Mouse (Mus musculus) B cell, adult 2 months (primary cell): ENCODE measurements around the gene Kif3b.
A peak's percentile ranks its signal among the peaks of the same experiment; 100 is the strongest.

ENCODE experiments used
- DNase-seq, 2 experiments: peaks; one replicate each; pipeline ENCODE4 v3.0.0; 2022

The Kif3b gene

DNA sequence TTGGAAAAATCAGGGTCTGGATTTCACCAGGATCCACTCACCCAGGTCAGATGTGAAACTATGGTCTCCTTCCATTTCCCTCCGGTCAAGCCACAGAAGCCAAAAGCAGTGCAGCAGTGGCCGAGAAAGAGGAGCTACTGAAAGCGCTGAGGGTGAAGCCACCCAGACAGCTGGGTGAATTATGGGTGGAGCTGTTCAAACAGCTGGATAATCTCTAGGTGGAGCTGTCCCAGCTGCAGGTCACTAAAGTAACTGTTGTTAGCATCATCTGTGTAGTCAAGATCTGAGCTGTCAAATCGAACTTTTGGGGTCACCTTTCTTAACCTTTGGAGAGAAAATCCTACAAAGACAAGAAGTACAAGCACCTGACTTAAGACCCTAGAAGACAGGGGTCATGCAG lies 7.2 kb downstream of the Kif3b start:
- DNase-seq, result no peak

DNA sequence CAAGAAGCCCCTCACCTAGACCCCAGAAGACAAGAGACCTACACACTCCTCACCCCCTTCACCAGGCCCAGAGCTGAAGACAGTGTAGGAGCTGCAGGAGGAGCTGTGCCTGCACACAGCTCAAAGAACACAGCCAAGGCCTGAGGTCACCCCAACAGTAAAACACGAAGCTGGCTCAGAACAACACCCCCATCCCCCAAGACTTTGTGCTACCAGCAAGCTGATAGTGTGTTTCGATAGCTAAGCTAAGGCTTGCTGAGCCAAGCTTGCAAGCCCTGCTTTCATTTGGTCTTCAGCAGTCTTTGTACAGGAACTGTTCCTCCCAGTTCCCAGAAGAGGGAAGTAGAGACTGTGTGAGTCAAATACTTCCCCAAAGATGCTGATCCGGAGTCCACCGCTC lies 7.7 kb downstream of the Kif3b start:
- peak in 1 of 2 experiments; percentile 18 for DNase-seq

DNA sequence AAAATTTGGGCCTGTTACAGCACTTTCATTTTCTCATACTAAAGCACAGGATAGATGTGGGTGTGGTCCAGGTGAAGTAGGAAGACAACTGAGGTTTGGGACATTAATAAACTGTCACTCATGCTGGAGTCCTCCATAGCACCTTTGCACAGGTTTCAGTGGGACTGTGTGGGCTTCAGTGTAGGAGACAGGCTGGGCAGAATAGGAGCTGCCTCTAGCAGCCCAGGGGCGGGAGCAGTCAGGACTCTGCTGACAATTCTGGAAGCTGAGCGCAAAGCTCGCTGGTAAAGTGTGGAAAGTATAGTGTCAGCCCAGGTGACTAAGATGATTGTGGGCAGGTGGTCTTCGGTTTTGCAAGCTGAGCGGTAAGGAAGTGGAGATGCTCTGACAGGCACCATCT lies 9.9 kb downstream of the Kif3b start:
- DNase-seq, result no peak

DNA sequence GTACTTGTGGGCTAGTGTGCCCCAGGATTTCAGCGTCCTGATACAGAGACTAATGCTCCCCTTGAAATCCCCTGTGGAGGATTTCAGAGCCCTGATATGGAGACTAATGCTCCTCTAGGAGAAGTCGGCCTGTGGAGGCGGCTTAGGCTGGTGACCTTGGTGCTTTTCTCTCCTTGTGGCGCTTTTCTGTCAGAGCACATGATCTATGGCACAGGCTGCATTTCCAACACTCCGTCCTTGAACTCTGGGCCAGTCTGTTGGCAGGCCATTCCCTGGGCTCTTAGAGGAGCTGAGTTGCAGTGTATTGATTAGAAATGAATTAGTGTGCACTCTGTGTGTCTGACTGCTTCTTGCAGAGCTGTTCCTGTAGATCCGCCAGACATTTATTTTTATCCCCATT lies 14.0 kb downstream of the Kif3b start:
- DNase-seq, result no peak

DNA sequence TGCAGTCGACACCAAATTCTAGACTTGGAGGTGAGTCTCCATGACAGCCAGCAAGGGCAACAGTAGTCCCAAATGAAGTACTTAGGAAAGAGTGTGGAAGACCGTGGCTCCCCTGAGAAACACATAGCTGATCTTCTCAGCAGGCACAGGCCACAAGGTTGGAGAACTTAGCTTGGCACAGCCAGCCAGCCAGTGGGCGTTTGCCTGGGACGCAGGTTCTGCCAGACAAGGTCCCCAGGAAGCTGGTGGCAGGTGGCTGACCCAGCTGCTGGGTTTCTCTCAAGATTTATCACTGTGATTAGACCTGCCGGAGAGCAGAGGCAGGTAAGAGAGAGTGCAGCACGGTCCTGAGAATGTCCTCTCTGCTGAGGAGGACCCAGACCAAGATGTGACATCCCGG lies 17.4 kb downstream of the Kif3b start:
- no peak for DNase-seq

DNA sequence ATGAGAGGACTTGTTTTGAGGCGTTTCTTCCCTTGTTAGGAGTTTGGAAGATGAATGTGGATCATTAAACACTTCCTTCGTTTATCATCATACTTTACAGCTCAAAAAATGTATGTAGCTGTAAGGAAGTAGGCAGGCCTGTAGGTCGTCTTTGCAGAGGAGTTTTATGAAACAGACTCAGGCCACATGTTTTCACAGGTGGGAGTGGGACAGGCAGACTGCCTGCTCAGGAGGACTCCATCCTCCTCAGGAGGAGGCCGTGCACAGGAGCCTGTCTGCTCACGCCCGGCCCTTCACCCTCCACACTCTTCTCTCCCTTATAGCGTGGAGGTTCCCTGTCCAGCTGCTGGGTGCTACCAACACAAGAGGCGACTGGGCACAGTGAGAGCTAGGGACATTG lies 17.9 kb downstream of the Kif3b start:
- DNase-seq, result no peak

DNA sequence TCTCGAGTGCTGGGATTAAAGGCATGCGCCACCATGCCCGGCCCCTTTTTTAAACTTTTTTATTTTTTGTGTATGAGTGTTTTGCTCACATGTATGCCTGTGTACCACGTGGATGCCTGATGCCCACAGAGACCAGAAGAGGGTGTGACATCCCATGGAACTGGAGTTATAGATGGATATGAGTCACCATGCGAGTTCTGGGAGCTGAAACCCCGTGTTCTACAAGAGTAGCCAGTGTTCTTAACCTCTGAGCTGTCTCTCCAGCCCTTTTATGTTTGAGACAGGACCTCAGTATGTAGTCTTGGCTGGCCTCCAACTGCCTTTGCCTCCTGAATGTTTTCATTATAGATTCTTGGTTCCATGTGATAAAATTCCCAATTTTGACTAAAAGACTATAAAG lies 19.0 kb downstream of the Kif3b start:
- no peak for DNase-seq

DNA sequence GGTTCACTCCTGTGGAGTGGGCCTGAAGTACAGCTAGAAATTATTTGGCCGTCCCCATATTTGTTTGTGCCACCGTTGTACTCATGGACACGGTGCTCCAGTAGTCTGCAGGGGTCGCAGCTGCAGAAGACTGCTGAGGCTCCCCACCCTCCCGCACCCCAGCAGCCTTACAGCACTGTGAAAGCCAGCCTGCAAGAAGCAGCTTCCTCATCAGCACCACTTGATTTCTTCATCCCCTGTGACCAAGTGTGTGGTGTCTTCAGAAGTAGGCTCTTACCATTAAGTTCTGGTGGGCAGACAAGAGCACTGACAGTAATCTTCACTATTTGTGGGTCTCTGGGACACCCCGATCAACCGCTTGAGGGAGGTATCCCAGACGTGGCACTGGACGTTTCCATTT lies 21.7 kb downstream of the Kif3b start:
- DNase-seq, result no peak

DNA sequence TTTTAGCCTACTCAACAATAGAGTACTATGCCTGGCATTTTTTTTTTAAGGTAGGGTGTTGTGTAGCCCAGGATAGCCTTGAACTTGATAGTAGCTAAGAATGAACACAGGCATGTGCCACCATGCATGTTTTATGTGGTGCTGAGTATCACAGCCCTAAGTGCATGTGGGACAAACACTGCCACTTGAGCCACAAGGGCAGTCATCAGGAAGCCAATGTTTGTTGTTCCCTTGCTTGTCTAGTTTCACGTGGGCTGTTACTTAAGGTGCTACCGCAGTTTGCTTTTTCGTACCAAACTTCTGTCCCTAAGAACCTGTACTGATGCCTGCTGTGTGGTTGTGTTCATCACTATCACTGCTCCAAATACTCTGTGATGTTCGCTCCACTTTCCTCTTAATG lies 27.2 kb downstream of the Kif3b start:
- no peak for DNase-seq

DNA sequence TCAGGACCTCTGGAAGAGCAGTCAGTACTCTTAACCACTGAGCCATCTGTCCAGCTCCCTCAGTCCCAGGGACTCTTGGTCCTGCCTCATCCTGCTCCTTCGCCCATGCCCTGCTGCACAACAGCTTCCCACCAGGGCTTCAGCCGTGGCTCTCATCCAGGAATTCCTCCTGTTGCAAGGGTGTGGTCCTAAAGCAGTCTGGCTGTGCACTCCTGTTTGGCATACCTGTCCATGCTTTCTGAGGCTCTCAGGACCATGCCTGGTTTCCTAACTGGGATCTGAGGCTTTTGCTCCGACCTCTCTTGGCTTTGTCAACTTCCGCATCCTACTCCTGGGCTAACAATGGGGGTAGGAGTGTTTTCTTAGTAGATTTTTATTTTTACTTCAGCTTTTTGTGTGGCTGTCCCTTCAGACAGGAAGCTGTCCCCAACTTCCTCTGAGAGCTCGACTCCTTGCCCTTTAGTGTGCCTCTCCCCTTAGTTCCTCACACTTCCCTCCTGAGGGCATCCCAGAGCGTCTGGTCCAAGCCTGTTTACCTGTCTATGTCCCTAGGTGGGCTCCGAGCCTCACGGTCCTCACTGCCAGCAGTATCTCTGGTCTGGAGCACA lies 27.9 kb downstream of the Kif3b start:
- DNase-seq, result no peak

DNA sequence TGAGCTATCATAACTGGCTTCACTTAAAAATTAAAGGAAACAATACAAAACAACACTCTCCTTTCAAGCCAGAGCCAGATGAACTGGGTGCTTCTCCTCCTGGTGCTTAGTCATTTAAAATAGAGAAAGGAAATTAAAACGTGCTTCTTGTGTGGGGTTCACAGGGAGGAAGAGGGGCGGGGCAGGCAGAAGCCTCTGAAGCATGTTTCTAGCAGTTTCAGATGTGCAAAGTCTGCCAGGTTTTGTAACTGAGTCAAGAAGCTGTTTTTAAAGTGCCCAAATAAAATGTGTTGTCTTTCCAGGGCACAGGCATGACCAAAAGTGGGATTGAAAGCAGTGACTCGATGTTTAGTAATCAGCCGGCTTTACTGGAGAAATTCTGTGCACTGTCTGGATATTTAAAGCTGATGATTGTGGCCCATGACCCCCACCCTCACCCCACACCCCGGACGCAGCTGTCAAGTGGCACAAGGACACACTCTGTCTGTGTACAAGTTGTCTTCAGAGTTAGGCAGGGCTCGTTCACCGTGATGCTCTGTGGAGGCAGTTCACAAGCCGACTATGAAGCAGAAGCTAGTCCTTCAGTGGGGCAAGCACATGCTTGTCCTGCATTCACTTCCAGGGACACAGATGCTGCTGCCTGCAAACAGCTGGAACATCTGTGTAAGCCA lies 34.6 kb downstream of the Kif3b start:
- no peak for DNase-seq

DNA sequence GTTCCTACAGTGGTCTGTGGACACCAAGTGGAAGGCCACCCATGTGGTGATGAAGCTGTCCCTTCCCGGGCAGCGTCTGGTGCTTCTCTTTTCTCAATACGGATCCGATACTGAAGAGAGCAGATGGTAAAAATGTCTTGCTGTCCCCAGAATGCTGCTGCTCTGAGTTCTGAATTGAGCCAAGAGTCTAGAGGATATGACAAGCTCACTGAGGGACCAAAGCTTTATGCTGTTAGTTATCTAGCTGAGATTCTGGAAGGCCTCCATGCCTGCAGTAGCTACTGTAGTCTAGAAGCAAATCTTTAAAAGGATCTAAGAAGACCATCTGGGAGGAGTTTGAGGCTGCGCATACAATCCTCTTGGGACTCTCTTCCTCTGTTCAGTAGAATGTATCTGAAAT lies 41.1 kb downstream of the Kif3b start:
- no peak for DNase-seq

DNA sequence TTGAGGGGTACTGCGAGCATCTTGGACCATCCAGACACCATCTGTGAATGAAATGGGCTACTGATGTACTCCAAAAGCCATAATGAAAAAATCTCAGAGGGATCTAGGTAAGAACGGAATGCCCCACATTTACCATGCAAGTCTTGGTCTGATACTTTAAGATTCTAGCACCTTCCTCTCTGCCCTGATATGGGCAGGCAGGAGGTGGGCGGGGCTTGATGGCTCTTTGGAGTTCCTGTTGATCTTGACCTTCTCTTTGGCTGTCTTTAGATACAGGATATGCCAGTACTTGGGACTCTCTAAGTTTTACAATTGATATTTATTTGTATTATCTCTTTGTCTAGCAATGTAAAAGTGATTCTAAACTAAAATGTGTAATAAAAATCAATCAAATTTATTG lies 41.8 kb downstream of the Kif3b start:
- DNase-seq, result peak; percentile 57

DNA sequence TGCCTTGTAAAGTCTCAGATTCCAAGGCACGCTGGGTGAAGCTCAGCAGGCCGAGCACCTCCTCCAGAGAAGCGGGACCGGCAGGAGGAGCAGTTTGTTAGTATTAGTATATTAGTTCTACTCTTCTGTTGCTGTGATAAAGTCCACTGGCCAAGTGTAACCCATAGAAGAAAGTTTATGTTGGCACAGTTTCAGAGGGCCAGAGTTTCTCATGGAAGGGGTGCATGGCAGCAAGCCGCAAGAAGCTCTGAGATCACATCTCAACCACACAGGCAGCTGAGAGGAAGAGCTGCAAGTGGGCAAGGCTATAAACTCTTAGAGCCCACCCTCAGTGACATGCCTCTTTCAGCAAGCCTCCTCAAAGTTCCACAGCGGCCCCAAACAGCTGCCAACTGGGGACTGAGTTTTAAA lies 42.6 kb downstream of the Kif3b start:
- no peak for DNase-seq

DNA sequence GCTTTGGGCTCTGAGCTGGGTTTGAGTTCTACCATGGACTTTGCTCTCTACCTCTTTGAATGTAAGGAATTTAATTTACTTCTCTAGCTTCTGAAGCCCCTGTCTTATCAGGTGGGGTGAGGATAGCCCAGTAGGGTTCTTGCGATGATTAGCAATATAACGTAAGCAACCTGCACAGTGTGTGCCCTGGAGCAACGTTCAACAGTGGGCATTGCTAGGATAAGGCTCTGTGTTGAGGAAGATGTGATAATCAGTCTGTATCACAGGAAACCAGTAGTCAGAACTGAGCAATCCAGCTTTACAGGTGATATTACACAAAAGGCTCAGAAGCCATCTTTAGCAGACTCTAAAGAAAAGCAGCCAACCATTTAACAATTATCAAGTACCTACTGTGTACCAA lies 43.1 kb downstream of the Kif3b start:
- no peak for DNase-seq

DNA sequence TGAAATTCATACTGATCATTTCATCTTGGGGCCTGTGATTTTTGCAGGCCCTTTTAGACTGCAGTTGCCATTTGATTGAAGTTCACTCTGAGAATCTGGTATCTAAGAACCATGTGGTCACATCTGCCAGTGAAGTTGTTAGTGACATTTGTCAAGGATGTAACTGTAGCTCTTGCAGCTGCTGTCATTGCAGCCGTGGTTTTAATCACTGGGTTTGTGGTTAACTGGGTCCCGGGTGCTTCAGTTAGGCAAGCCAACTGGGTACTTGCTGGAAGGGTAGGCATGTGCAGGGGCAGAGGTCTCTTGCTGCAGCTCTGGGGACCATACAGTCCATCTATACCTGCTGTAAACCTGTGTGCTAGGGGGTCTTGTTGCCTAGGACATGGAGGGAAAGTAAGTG lies 44.9 kb downstream of the Kif3b start:
- no peak for DNase-seq

DNA sequence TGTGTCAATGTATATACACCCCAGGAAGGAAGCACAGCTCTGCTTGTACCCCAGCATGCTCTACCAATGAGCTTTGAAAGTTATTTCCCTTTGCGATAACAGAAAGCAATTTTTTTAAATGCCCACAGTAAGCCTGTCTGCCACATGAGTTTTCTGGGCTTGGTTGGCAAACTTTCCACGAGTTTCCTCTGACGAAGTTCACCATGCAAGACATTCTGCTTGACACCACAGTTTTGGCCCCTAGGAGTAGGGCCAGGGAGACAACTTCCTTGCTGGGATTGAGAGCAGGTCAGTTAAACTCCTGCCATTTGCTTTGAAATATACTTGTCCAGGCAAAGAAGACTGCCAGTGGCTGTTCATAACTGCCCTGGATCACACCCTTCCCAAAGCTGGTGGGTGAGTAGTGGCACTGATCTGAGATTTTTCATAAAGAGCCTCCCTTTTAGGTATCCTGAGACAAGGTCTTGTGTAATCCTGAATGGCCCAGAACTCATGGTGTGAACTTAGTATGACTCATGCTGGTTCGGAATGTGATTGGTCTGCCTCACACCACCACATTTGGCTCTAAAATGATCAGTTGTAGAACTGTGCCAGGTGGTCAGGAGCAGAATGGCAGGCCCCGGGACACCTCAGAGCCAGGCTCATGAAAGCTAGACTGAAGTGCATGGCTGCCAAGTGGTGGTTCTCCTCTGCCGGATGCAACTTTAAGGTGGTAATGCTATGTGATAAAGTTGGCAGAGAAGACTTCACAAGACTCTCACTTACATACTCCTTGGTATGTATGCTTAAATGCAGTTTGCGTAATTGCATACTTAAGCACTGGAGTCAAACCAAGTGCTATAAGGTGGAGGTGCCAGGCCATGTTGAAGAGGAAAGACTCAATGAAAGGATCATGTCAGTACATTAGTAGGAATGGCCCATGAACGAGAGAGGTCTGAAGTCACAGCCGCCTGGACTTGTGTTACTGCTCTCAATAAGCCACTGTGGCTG lies 47.4 kb downstream of the Kif3b start:
- no peak for DNase-seq

DNA sequence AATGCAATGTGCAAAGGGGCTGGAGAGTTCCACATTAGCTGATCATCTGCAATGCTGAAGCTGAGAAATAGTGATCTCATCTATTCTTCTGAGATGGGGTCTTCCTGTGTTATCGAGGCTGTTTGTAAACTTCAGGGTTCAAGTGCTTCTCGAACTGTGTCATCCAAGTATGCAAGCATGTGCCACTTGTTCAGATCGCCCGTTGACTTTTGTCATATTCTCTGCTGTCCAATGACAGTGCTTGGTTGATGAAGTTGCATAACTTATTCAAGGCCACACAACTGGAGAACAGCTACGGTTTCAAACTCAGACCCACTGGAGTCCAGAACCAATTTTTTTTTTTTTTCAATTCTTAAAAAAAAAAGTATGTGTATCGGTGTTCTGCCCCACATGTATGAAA lies 51.0 kb downstream of the Kif3b start:
- DNase-seq, result no peak

DNA sequence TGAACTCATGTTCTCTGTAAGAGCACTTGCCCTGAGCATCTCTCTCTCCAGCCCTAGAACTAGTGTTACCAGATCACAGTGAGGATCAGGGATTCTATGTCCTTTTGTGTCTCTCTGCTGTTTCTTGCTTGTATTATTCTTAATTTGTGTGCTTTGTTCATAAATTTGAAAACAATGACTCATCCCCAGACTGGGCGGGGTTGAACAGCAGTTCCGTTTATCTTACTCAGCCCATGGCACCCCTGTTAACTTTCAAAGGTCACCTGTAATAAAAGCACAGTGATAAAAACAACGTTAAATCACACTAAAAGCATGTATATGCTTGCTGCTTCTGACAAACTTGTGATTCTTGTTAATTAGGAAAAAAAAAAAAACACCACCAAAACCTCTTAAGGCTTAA lies 51.4 kb downstream of the Kif3b start:
- DNase-seq, result no peak

DNA sequence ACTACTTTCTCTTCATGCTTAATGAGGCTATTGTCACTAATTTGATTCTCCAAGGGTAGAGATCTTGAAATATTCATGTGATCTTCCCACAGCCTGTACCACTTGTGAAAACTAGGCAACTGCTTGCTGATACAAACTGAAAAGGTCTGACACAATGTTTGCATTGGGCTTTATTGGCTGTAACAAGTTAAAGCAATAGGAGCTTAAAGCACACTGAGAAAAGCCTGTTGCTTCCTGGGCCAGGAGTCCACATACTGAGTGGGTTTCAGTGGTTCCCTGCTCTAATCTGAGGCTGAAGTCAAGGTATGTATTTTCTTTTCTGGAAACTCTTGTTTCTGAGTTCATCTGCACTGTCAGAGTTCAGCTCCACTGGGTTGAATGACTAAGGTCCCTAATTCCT lies 52.0 kb downstream of the Kif3b start:
- DNase-seq, result no peak

DNA sequence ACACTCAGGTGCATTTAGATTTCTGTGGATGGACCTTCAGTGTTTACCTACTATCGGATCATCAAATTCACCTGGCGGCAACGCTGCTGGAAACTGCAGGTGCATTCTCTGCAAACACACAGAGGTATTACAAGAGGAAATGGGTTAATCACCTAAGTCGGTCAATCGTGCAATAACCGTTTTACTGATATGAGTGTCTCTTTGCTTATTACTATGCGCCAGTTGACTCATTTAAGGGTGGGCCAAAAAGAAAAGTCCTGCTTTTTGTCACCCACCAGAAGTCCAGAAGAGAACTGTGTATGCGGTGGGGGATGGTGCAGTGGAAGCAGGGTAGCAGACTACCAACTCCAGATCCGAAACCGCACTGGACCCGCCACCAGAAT lies 53.8 kb downstream of the Kif3b start:
- DNase-seq, result no peak

DNA sequence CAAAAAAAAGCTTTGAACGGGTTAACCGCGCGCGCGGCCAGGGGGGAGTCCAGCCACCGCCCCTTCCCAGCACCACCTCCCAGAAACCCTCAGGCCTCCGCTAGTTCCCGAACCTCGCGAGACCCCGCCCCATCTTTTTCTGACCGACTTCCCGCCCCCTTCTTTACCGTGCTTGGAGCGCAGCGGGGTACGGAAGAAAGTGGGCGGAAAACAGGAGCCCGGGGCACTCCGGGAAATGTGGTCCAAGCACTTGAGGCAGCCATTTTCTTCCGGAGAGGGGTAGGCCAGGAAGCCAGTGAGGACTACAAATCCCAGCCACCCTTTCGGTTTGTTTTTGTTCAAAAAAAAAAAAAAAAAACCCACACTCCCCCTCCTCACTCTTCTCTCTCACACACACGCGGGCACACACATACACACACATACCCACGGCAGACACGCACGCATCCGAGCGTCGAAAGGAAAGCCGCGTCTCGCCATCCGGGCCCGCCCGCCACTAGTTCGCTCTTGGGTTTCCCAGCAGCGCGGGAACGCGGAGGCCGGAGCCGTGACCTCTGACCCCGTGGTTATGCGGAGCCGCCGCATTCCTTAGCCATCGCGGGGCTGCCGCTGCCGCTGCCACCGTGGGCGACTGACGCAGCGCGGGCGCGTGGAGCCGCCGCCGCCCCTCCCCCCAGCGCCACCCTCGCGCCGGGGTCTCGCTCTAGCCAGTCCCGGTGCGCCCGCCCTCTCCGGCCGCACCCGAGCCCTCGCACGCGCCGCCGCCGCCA lies 54.4 kb downstream of the Kif3b start, which contains the start of gene Asxl1:
TSS of gene Asxl1 (plus strand) at position 376 of the 767 bp plus-strand sequence.
- DNase-seq, result peak; percentile 90 to 92
